In the genomic region with DNA sequence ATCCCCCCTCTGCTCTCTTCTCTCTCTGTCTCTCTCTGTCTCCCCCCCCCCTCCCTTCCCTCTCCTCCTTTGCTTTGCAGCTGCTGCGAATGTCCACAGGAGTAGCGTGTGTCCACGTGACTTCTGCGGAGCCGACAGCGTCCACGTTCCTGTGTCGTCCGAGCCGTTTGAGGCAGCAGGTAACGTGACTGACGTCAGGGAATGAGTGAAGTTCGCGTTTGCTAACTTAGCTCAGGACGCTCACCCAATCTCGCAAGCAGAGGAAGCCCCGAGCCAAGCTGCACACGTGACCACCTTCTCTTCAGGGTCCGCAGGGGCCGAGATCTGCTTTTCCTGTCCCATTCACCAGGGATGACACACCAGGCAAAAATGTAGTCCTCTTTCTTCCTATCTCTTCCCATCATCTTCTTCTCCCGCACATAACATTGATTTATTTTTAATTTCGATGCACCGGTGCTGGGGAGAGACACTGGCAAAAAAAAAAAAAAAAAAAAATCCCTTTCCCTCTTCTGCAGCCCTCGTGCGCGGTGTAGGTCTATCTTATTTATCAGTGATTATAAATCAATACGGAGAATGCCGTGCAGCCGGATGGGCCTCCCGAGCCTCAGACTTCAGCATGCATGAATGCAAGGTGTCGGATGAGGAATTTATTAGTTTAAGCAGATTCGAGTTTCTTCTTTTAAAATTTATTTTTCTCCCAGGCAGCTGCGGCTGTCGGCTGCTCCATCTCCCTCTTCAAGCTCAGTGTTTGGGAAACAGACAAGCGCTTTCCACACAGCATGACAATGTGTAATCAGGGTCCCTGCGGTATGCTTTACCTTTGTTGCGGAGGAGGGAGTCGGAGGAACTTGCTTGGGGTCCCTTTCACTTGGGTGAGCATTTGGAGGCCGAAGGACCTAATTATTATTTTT, we compare ENCODE assay signal across 9 mouse cellular contexts.
DNase-seq lines count a peak whose midpoint lies in the region; ATAC-seq and TF ChIP-seq lines count a peak whose summit lies in the region.
"Had no signal": no experiment of that assay in that cellular context is flagged by ENCODE, and none has a peak within 500 bp of the region (broad histone marks: within the 10 kb centered on the region; RNA-seq: fewer than 3 reads in every experiment).

No protein-coding gene starts in this region.

- H3K4me3 ChIP-seq in embryonic fibroblast, embryonic 13.5 days (ENCODE audit: insufficient read depth, low read length): peak overlapping the region; percentile 39
- H3K4me3 ChIP-seq in limb, embryonic 10.5 days: peak overlapping the region; percentile 55
- peak overlapping the region; percentile 26 for H3K4me3 ChIP-seq in neural tube, embryonic 14.5 days (ENCODE audit: low read depth, low read length)
- H3K4me3 ChIP-seq: erythroblast, embryonic 14.5 days had no signal

- 0 out of 2 replicates have a peak, but pooled peaks cover 3% of the 10 kb centered on the region for H3K4me1 ChIP-seq in embryonic fibroblast, embryonic 13.5 days (ENCODE audit: control insufficient read depth, insufficient read depth, low read length)
- H3K4me1 ChIP-seq in limb, embryonic 10.5 days: peaks cover 21% of the 10 kb centered on the region
- peaks cover 11% of the 10 kb centered on the region for H3K4me1 ChIP-seq in neural tube, embryonic 14.5 days (ENCODE audit: control insufficient read depth, insufficient read depth, low read length)

- TF ChIP-seq POLR2A in embryonic fibroblast, embryonic 13.5 days (IDR thresholded peaks at IDR 0.05; ENCODE audit: low read depth, low read length): no peak

- no peaks in the 10 kb centered on the region for H3K9me3 ChIP-seq in limb, embryonic 10.5 days (replicated peaks)
- H3K9me3 ChIP-seq in neural tube, embryonic 14.5 days (ENCODE audit: control insufficient read depth, low read length): no peaks in the 10 kb centered on the region

- no peaks in the 10 kb centered on the region for H3K36me3 ChIP-seq in limb, embryonic 10.5 days
- H3K36me3 ChIP-seq in neural tube, embryonic 14.5 days (ENCODE audit: control insufficient read depth, insufficient read depth, low read length): no peaks in the 10 kb centered on the region

- WGBS in limb, embryonic 10.5 days: under 1% methylated on average over 39 of the region's 39 CpGs
- WGBS in neural tube, embryonic 14.5 days: under 1% methylated on average over 39 of the region's 39 CpGs

- peak overlapping the region; percentile 5; the same call in 1 of the 2 replicates for H3K9ac ChIP-seq in neural tube, embryonic 14.5 days (replicated peaks; ENCODE audit: low read depth, low read length)

- peaks cover 54% of the 10 kb centered on the region for H3K27me3 ChIP-seq in limb, embryonic 10.5 days (ENCODE audit: low read depth, poor library complexity, severe bottlenecking)
- no peaks in the 10 kb centered on the region for H3K27me3 ChIP-seq in neural tube, embryonic 14.5 days (ENCODE audit: control insufficient read depth, insufficient read depth, low read length)

- no peak overlapping the region for H3K27ac ChIP-seq in embryonic fibroblast, embryonic 13.5 days (ENCODE audit: insufficient read depth, low read length)
- H3K27ac ChIP-seq in limb, embryonic 10.5 days: no peak overlapping the region
- peak overlapping the region; percentile 85 for H3K27ac ChIP-seq in neural tube, embryonic 14.5 days (ENCODE audit: low read depth, low read length)

- no peak for TF ChIP-seq CTCF in embryonic fibroblast, embryonic 13.5 days (IDR thresholded peaks at IDR 0.05; ENCODE audit: borderline replicate concordance, insufficient read depth, low read length)

- ATAC-seq in neural tube, embryonic 14.5 days (ENCODE audit: low read depth): peak; percentile 53; the same call in 1 of the 2 replicates

- DNase-seq in layer of hippocampus, postnatal 36 days: peak; percentile 36 to 47
- DNase-seq in layer of hippocampus, adult 9-10 months (ENCODE audit: low spot score): no peak
- DNase-seq in brain, adult 2 months (ENCODE audit: low read depth, low spot score): peak; percentile 86
- DNase-seq in limb, embryonic 10.5 days (ENCODE audit: low spot score): peak; percentile 58
- no peak for DNase-seq in T-cell, adult 2 months (ENCODE audit: low spot score)
- DNase-seq in urinary bladder, postnatal 4 days (ENCODE audit: low spot score in 2 of 2): no peak

- H3K4me2 ChIP-seq in neural tube, embryonic 14.5 days (ENCODE audit: low read depth, low read length): peak overlapping the region; percentile 78

Comparison
In these comparisons a context has a peak if more than half of its experiments do, and no peak if none do; other contexts are left out.
1. DNase-seq: peak in layer of hippocampus, postnatal 36 days (2 of 2), brain, adult 2 months (single experiment) and limb, embryonic 10.5 days (single experiment); none in layer of hippocampus, adult 9-10 months (single experiment), T-cell, adult 2 months (single experiment) and urinary bladder, postnatal 4 days (0 of 2).
2. Peak in every context shown above with its lines, with median percentiles within 50 percentile points of each other: H3K4me3 ChIP-seq.